Mouse (Mus musculus): ENCODE data around the gene Ffar2. TPM values are rescaled to one million over a fixed set of nuclear protein-coding genes. Genes with fewer than 3 reads are reported as not detected.

Gene Ffar2
- total RNA-seq (2023; ENCODE audit: inconsistent age), result 11.4 to 15.1 TPM (median 13.7 TPM) in 4 replicates

DNA sequence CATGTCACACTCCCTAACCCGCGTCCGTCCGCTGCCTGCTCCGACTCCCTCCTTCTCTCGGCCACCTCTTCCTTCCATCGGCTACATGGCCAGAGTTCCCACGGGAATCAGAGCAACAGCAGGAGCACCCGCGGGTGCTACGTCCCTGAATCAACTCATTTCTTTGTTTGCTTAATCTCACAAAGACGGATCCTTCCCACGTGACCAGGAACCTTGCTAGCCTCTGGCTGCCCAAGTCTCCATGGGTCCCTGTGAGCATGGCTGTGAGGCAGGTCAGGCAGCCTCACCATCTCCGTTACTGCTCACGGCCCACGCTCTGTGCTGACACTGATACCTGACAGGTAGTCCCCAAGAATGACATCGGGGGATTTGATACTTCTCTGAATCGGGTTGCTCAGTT lies at the start of gene Ffar2:
Ffar2 (minus strand) TSS at position 101 of the 400 bp plus-strand sequence.

GRCm38 (mm10) chr7:30861464-30861863 lies 37.9 kb upstream of the Ffar2 start, which contains the start of gene Ffar1:
TSS of gene Ffar1 (minus strand) at chr7:30861564.

GRCm38 (mm10) chr7:30856078-30856477 lies 32.5 kb upstream of the Ffar2 start, which contains the start of gene Ffar3:
TSS of gene Ffar3 (minus strand) at chr7:30856178.

GRCm38 (mm10) chr7:30787377-30788022 lies 36.1 kb downstream of the Ffar2 start, which contains the start of gene Krtdap:
TSS of gene Krtdap (plus strand) at chr7:30787896.

Other genes with a start within 250 kb of the Ffar2 start
- 95.8 to 120 TPM (median 111 TPM) in 4 replicates for gene Kmt2b, start 235.0 kb downstream of the Ffar2 start, total RNA-seq (2023; ENCODE audit: inconsistent age)
- 1.0 to 1.6 TPM (median 1.2 TPM) in 4 replicates for gene Zbtb32, start 224.9 kb downstream of the Ffar2 start, total RNA-seq (2023; ENCODE audit: inconsistent age)
- gene Upk1a, start 210.9 kb downstream of the Ffar2 start, total RNA-seq (2023; ENCODE audit: inconsistent age), result 0.48 to 0.71 TPM (median 0.48 TPM) in 3 of 4 replicates, not detected in the other
- 203 to 268 TPM (median 215 TPM) in 4 replicates for gene Cox6b1, start 197.6 kb downstream of the Ffar2 start, total RNA-seq (2023; ENCODE audit: inconsistent age)
- not detected in 4 replicates for gene Etv2, start 187.9 kb downstream of the Ffar2 start, total RNA-seq (2023; ENCODE audit: inconsistent age)
- 91.1 to 103 TPM (median 95.7 TPM) in 4 replicates for gene Rbm42, start 173.5 kb downstream of the Ffar2 start, total RNA-seq (2023; ENCODE audit: inconsistent age)
- 54.9 to 62.9 TPM (median 59.7 TPM) in 4 replicates for gene Haus5, start 158.8 kb downstream of the Ffar2 start, total RNA-seq (2023; ENCODE audit: inconsistent age)
- not detected in 4 replicates for gene Pmis2, start 152.2 kb downstream of the Ffar2 start, total RNA-seq (2023; ENCODE audit: inconsistent age)
- not detected in 4 replicates for gene 2200002J24Rik, start 124.8 kb downstream of the Ffar2 start, total RNA-seq (2023; ENCODE audit: inconsistent age)
- gene Atp4a, start 111.6 kb downstream of the Ffar2 start, total RNA-seq (2023; ENCODE audit: inconsistent age), result 0.30 to 1.6 TPM (median 0.54 TPM) in 4 replicates
- gene Tmem147, start 94.2 kb downstream of the Ffar2 start, total RNA-seq (2023; ENCODE audit: inconsistent age), result 43.1 to 54.2 TPM (median 51.1 TPM) in 4 replicates
- not detected in 4 replicates for gene Gapdhs, start 80.1 kb downstream of the Ffar2 start, total RNA-seq (2023; ENCODE audit: inconsistent age)
- gene Sbsn, start 72.3 kb downstream of the Ffar2 start, total RNA-seq (2023; ENCODE audit: inconsistent age), result 2.7 to 5.7 TPM (median 2.9 TPM) in 4 replicates
- gene Dmkn, start 60.0 kb downstream of the Ffar2 start, total RNA-seq (2023; ENCODE audit: inconsistent age), result not detected in 4 replicates
- not detected in 4 replicates for gene Krtdap, start 35.9 kb downstream of the Ffar2 start, total RNA-seq (2023; ENCODE audit: inconsistent age)
- gene Ffar3, start 32.4 kb upstream of the Ffar2 start, total RNA-seq (2023; ENCODE audit: inconsistent age), result 0.84 to 1.7 TPM (median 1.0 TPM) in 4 replicates
- 21.3 to 27.3 TPM (median 25.8 TPM) in 4 replicates for gene Ffar1, start 37.8 kb upstream of the Ffar2 start, total RNA-seq (2023; ENCODE audit: inconsistent age)
- gene Cd22, start 56.6 kb upstream of the Ffar2 start, total RNA-seq (2023; ENCODE audit: inconsistent age), result 1,045 to 1,202 TPM (median 1,120 TPM) in 4 replicates
- gene Mag, start 91.1 kb upstream of the Ffar2 start, total RNA-seq (2023; ENCODE audit: inconsistent age), result 0.21 to 0.26 TPM in 2 of 4 replicates, not detected in the others
- gene Hamp2, start 100.9 kb upstream of the Ffar2 start, total RNA-seq (2023; ENCODE audit: inconsistent age), result not detected in 4 replicates
- not detected in 4 replicates for gene Hamp, start 120.3 kb upstream of the Ffar2 start, total RNA-seq (2023; ENCODE audit: inconsistent age)
- gene Usf2, start 133.0 kb upstream of the Ffar2 start, total RNA-seq (2023; ENCODE audit: inconsistent age), result 124 to 171 TPM (median 156 TPM) in 4 replicates
- 1.6 to 2.2 TPM (median 1.9 TPM) in 4 replicates for gene Lsr, start 149.7 kb upstream of the Ffar2 start, total RNA-seq (2023; ENCODE audit: inconsistent age)
- gene Fam187b, start 150.0 kb upstream of the Ffar2 start, total RNA-seq (2023; ENCODE audit: inconsistent age), result 0.35 TPM in 1 of 4 replicates, not detected in the others
- gene Fxyd5, start 218.7 kb upstream of the Ffar2 start, total RNA-seq (2023; ENCODE audit: inconsistent age), result 102 to 124 TPM (median 116 TPM) in 4 replicates
- gene Fxyd7, start 227.7 kb upstream of the Ffar2 start, total RNA-seq (2023; ENCODE audit: inconsistent age), result not detected in 4 replicates
- gene Fxyd1, start 233.4 kb upstream of the Ffar2 start, total RNA-seq (2023; ENCODE audit: inconsistent age), result not detected in 4 replicates
- gene Lgi4, start 235.6 kb upstream of the Ffar2 start, total RNA-seq (2023; ENCODE audit: inconsistent age), result not detected in 4 replicates